Mouse (Mus musculus) liver, embryonic 14.5 days (tissue): ENCODE results near the gene Maml3. TPM values are rescaled to one million over a fixed set of nuclear protein-coding genes. Genes with fewer than 3 reads are reported as not detected.

Source experiments
- ATAC-seq: fragments of 200-750 bp; cut with Nextera tagmentation; 2 replicates; pipeline ENCODE4 v1.8.0; 2017; ENCODE audit warnings: moderate number of reproducible peaks, mild to moderate bottlenecking, moderate library complexity; ENCODE audit not compliant: insufficient read depth
- DNase-seq, 3 experiments: peaks; one replicate each; pipeline ENCODE4 v3.0.0-alpha.2; 2012 to 2013; ENCODE audit warnings: low read depth in 3 of 3, low spot score in 3 of 3
- H3K27ac ChIP-seq: fragments of 300-500 bp; sonication (generic); 2 replicates; pipeline ENCODE4 v1.5.1; 2014; ENCODE audit warnings: moderate library complexity, mild to moderate bottlenecking, control low read depth, inconsistent platforms
- H3K27me3 ChIP-seq: fragments of 300-500 bp; sonication (generic); 2 replicates; pipeline ENCODE4 v1.6.1; 2014; ENCODE audit warnings: mild to moderate bottlenecking, low read length, moderate library complexity; ENCODE audit not compliant: control insufficient read depth, insufficient read depth
- H3K36me3 ChIP-seq: fragments of 300-500 bp; sonication (generic); replicated peaks from 2 replicates; pipeline ENCODE4 v1.6.1; 2014; ENCODE audit warnings: low read depth; ENCODE audit not compliant: control insufficient read depth, insufficient read depth
- H3K4me1 ChIP-seq, 2 experiments: fragments of 200-500 bp in 1 of 2; fragments of 300-500 bp in 1 of 2; sonication (generic) in 1 of 2; replicated peaks; 2 replicates each; pipeline ENCODE4 v1.6.1; 2012 to 2014; ENCODE audit warnings: antibody characterized with exemption in 1 of 2, inconsistent platforms in 1 of 2, low read length in 1 of 2; ENCODE audit not compliant: control insufficient read depth in 2 of 2, insufficient read depth in 2 of 2
- H3K4me2 ChIP-seq: fragments of 300-500 bp; sonication (generic); 2 replicates; pipeline ENCODE4 v1.6.1; 2014; ENCODE audit warnings: low read depth, mild to moderate bottlenecking, control low read depth, moderate library complexity
- H3K4me3 ChIP-seq, 2 experiments: fragments of 200-500 bp in 1 of 2; fragments of 300-500 bp in 1 of 2; sonication (generic) in 1 of 2; 2 replicates each; pipeline ENCODE4 v1.5.1; 2012 to 2014; ENCODE audit warnings: low read depth in 2 of 2, low read length in 2 of 2, mild to moderate bottlenecking in 2 of 2, control low read depth in 1 of 2, inconsistent platforms in 1 of 2, moderate library complexity in 1 of 2; ENCODE audit not compliant: insufficient read depth in 1 of 2
- H3K9ac ChIP-seq: fragments of 300-500 bp; sonication (generic); replicated peaks from 2 replicates; pipeline ENCODE4 v1.6.1; 2014; ENCODE audit warnings: mild to moderate bottlenecking, control low read depth, moderate library complexity
- H3K9me3 ChIP-seq: fragments of 300-500 bp; sonication (generic); 2 replicates; pipeline ENCODE4 v1.6.1; 2016; ENCODE audit warnings: low read length, mixed read lengths; ENCODE audit not compliant: control insufficient read depth
- CTCF ChIP-seq: IDR thresholded peaks from 2 replicates; pipeline ENCODE4 v1.5.1; 2016; ENCODE audit warnings: antibody characterized with exemption, low read depth, control low read depth
- EP300 ChIP-seq: IDR thresholded peaks from 2 replicates; pipeline ENCODE4 v1.6.1; 2016; ENCODE audit warnings: antibody characterized with exemption, low read depth
- WGBS: fragments of 180-500 bp; shearing (Covaris S2); extraction: QIAGEN DNeasy Blood & Tissue Kit; methylation state at CpG from one replicate; pipeline ENCODE4 v1.1.7; 2014; ENCODE audit not compliant: insufficient replicate concordance; 5-methylcytosine and 5-hydroxymethylcytosine counted together
- polyA plus RNA-seq, 2 experiments: library from polyadenylated mRNA; depleted of rRNA in 1 of 2; stranded (reverse) in 1 of 2; unstranded in 1 of 2; fragments of >200 nt; fragmentation: Nextera tagmentation in 1 of 2; extraction: Ambion mirVana in 1 of 2; gene quantifications; 2 replicates each; pipeline versions ENCODE4 v1.2.1 to v1.2.3; 2012 to 2014

Gene Maml3
- polyA plus RNA-seq, 2 experiments: 0.57 to 0.71 TPM

GRCm38 (mm10) chr3:52078763-52079162, 26.1 kb downstream of the Maml3 start:
- Histone ChIP-seq H3K27me3 (no peaks in the 10 kb centered on the region), H3K36me3 (no peaks in the 10 kb centered on the region), H3K4me1 (peaks cover 0 to 10% of the 10 kb centered on the region in 2 experiments; a peak in 2 of 4 replicates), H3K4me3 (no peak overlapping the region), H3K4me2 (no peak overlapping the region), H3K27ac (no peak overlapping the region), H3K9me3 (no peaks in the 10 kb centered on the region), H3K9ac (no peak overlapping the region)
- no peak for TF ChIP-seq CTCF
- TF ChIP-seq EP300: no peak
- WGBS: 83% methylated on average over 2 of the region's 2 CpGs
- ATAC-seq (no peak), DNase-seq (no peak)

GRCm38 (mm10) chr3:52073959-52074358, 30.9 kb downstream of the Maml3 start:
- Histone ChIP-seq H3K4me3 (no peak overlapping the region), H3K9me3 (no peaks in the 10 kb centered on the region), H3K36me3 (no peaks in the 10 kb centered on the region), H3K9ac (no peak overlapping the region; the same call in 1 of the 2 replicates), H3K27ac (no peak overlapping the region), H3K4me2 (no peak overlapping the region), H3K27me3 (no peaks in the 10 kb centered on the region), H3K4me1 (peaks cover 0 to 9% of the 10 kb centered on the region in 2 experiments; a peak in 2 of 4 replicates)
- 20% methylated on average over 6 of the region's 6 CpGs for WGBS
- no peak for ATAC-seq
- TF ChIP-seq CTCF (no peak), EP300 (no peak)
- no peak for DNase-seq

DNA sequence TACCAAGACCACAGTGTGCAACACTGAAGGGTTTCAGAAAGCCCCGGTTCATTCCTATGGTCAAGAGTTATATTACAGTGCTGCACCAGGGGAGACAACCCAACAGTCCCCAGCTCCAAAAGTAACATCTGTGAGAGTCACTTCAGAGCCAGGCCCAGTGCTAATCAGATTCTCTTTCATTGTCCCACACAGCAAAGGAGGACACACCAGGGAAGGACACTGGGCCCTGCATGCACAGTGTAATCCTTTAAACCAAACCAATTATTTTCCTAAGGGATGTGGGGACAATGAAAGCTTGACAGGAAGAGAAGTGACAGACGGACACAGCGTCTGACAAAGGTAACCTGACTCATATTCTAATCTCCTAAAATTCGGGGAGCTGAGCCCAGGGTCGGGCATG, 32.9 kb downstream of the Maml3 start:
- H3K9ac ChIP-seq: no peak overlapping the region
- H3K27me3 ChIP-seq: no peaks in the 10 kb centered on the region
- no peak overlapping the region for H3K4me3 ChIP-seq
- H3K36me3 ChIP-seq: no peaks in the 10 kb centered on the region
- H3K27ac ChIP-seq: no peak overlapping the region
- no peak for DNase-seq
- TF ChIP-seq CTCF: no peak
- TF ChIP-seq EP300: no peak
- ATAC-seq: no peak
- WGBS: 62% methylated on average over 5 of the region's 5 CpGs
- H3K9me3 ChIP-seq: no peaks in the 10 kb centered on the region
- peaks cover 0 to 9% of the 10 kb centered on the region in 2 experiments; a peak in 2 of 4 replicates for H3K4me1 ChIP-seq
- H3K4me2 ChIP-seq: no peak overlapping the region

- Histone ChIP-seq H3K4me2 (peak overlapping the region; percentile 55), H3K36me3 (no peaks in the 10 kb centered on the region), H3K27ac (no peak overlapping the region), H3K4me3 (peak overlapping the region; percentile 31 to 41; a peak in 2 of 4 replicates), H3K9me3 (no peaks in the 10 kb centered on the region), H3K9ac (no peak overlapping the region), H3K27me3 (no peaks in the 10 kb centered on the region), H3K4me1 (peaks cover 0 to 14% of the 10 kb centered on the region in 2 experiments; a peak in 2 of 4 replicates)
- 7% methylated on average over 4 of the region's 4 CpGs for WGBS
- DNase-seq (no peak), ATAC-seq (no peak)
- TF ChIP-seq CTCF (no peak), EP300 (no peak)
Observed at GRCm38 (mm10) chr3:52070163-52070478, 34.8 kb downstream of the Maml3 start.

DNA sequence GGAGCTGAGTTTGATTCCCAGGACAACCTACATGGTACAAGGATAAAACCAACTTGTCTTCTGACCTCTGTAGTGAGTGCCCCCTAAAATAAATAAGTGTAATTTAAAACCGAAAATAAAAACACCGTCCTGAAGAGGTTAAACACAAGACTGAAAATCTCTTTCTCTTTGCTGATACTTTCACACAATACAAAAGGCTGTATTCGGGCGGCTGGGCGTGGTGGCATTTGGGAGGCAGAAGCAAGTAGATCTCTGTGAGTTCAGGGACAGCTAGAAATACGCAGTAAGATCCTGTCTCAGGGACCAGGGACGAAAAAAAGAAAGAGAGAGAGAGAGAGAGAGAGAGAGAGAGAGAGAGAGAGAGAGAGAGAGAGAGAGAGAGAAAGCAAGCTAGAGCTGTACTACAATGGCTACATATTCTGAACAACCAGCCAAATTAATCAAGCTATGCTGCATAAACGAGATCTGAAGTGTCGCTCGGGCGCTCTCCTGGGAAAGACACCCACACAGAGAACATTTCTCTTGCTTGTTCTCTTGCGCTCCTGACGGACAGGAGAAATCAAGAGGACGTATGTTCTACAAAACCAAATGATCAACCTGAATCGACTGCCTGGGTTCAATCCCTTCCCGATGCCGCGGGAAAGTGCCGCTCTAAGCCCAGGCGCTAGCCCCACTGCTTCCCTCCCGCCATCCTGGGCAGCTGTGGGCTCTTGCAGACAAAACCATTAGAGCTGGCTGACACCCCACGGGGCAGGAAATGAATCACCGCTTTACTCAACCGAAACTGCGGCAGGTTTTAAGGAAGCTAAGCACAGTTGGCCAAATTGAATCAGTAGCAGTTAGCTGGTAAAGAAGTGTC, 35.3 kb downstream of the Maml3 start:
- Histone ChIP-seq H3K27me3 (no peaks in the 10 kb centered on the region), H3K4me3 (peak overlapping the region; percentile 31 to 41), H3K36me3 (no peaks in the 10 kb centered on the region), H3K4me1 (peaks cover 0 to 14% of the 10 kb centered on the region in 2 experiments; a peak in 2 of 4 replicates), H3K4me2 (peak overlapping the region; percentile 55), H3K9me3 (no peaks in the 10 kb centered on the region), H3K27ac (no peak overlapping the region), H3K9ac (peak overlapping the region; percentile 51)
- TF ChIP-seq EP300 (no peak), CTCF (no peak)
- DNase-seq: peak; percentile 18 to 43 (median 22)
- 4% methylated on average over 25 of the region's 25 CpGs for WGBS
- peak; percentile 28; the same call in 1 of the 2 replicates for ATAC-seq
